Mouse (Mus musculus): ENCODE measurements around the gene Copb2. TPM values are rescaled to one million over a fixed set of nuclear protein-coding genes. Genes with fewer than 3 reads are reported as not detected.

Gene Copb2
- total RNA-seq (2021), result 10 to 100 TPM; 90.3 to 91.9 TPM

DNA sequence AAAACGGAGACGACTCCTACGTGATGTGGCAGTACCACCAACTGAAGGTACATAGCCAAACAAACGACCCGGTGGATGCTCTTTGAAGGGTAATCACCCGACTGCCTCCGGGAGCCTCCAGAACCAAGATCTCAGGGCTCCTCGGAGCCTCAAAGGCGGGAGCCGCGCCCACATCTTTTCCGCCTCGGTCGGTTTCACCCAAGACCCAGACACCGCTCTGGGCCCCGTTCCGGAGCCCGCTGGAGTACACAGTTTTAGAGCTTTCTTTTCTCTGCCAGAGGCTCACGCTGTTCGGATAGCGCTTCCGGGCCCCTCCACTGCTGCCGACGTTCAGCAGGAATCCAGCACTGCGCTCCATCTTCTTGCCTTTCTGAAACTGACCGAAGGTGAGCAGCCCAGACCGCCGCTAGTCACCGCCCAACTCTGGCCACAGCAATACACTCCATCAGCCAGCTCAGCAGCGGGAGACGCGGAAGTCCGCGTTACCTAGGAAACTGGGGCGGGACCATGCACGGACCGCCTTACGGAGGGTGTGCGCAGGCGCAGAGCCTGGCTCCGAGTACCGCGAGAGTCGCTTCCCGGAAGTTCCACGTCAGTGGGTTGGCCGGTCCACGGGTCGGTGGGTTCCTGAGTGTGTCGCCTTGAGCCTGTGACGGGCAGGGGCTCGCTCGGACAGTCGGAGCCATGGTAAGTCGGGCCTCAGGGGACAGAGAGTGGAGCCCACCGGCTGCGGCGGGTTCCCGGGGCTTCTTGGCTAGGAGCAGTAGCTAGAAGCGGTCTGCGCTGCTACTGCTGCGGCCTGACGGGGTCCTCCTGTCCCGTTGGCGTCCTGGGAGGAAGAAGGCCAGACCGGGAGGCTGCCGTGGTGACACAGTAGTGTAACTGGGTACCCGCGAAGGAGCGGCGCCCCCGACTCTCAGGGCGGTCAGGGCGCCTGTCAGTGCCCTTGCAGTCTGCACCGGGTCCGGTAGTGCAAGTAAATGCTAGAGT lies at the start of gene Copb2:
Gene Copb2, plus strand, starts transcription at position 585 of the 990 bp plus-strand sequence.
- DNase-seq, result peak; percentile 97 to 98

DNA sequence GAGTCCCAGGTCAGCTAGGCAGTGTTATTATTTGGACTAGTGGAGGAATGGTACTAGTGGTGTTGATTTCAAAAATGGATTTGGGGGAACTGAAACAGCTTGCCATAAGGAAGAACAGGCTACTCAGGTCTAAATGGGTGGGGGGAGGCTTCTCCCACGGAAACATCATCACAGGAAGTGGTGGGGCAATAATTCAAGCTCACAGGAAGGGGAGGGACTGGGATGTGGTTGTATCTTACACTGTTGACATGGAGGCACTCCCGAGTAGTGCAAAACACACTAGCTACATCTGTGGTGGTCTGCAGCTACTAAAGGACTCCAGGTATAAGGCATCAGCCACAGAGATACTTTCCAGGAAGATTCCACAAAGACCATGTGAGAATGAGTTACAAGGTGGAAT lies 39.6 kb upstream of the Copb2 start:
- no peak for DNase-seq

DNA sequence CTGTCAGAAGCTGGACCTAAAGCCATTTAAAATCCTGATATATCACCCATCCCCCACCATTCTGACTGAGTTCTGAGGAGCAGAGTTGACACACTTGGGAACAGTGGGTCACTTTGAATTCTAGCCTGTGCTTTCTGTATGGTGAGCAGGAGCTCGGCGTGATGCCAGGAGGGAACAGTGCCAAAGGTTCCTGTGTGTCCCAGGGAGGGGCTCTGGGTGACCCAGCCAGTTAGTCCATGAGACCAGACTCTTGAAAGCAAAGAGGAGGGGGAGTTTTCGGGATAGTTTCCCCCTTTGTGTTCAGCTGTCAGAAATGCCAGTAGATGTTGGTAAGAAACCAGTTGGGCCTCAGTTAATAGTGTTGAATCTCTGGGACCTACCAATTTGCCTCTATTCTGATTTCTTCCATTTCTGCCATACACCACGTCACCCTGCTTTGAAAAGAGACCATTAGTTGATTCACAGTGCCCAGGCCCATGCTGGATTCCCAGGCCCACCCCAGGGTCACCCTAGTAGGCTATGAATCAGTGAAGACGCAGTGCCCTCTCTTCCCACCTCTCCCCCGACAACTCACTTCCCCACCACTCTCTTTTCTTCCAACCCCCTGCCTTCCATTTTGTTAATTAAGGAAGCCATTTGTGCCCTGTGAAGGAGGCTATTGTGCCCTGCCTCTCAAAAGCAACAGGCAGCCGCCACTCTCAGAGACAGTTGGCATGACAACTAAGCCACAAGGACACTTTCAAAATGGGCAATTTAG lies 38.6 kb upstream of the Copb2 start:
- DNase-seq, result peak in 1 of 2 experiments; percentile 12

DNA sequence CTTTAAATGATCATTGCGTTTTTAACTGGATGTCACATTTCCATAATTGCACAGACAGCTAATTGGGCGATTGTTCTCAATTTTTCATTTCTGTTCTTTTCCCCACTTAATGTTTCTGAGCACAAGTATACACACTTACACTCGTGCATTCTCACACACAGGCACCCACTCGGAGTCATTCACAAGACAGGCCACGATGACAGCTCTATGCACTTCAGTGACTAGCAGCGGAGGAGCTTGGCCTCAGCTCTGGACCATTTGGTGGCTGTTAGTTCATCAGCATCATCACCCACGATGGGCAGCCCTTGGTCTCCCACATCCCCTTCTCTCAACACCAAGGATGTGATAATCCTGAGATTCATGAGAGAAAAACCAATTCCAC lies 38.0 kb upstream of the Copb2 start:
- no peak for DNase-seq

DNA sequence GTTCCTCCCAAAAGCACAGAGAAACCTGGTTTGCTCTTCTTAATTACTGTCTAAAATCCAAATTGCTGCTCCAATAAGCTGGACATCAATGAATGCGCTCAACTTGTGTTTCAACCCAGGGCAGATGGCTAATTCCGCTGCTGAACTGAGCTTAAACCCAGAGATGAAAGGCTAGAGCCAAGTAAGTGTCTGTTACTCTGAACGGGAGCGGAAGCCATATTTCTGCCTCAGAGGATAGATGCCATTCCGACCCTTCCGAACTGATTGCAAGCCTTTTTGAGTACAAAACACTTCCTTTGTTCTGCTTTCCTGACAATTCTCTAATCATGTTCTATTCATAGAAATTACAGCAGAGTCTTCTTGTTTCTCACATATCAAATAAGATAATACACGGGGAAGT lies 36.3 kb upstream of the Copb2 start:
- DNase-seq, result no peak

DNA sequence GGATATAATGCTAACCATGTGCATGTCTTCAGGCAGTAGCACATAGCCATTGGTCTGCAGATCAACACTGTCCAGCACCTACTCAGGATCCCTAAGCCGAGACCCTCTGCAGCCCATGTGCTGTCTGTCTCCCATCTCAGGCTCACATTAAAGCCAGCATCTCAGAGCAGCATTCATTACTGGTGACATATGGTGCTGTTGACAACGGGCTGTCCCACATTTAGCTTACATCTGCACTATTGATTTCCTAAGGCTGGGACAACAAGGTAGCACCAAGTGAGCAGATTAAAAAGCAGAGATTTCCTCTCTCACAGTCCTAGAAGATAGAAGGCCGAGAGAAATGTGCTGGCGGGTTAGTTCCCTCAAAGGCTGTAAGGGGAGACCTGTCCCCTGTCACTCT lies 33.7 kb upstream of the Copb2 start:
- peak; percentile 10 to 31 for DNase-seq

DNA sequence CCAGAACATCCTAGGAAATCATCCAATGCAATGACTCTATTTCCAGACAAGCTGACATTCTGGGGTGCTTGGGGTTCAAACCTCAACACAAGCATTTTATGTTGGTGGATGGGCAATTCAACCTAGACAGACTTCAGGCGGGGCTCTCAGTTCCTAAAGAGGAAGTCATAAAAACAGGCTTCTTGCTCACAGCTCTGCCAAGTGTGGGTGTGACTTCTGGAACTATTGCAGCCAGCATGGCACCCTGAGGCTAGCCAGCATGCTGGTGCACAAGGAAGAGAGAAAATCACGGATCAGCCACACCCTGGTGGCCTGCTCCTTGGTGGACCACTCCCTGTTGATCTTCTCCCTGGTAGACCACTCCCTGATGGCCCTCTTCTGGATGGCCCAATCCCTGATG lies 32.5 kb upstream of the Copb2 start:
- DNase-seq, result no peak

DNA sequence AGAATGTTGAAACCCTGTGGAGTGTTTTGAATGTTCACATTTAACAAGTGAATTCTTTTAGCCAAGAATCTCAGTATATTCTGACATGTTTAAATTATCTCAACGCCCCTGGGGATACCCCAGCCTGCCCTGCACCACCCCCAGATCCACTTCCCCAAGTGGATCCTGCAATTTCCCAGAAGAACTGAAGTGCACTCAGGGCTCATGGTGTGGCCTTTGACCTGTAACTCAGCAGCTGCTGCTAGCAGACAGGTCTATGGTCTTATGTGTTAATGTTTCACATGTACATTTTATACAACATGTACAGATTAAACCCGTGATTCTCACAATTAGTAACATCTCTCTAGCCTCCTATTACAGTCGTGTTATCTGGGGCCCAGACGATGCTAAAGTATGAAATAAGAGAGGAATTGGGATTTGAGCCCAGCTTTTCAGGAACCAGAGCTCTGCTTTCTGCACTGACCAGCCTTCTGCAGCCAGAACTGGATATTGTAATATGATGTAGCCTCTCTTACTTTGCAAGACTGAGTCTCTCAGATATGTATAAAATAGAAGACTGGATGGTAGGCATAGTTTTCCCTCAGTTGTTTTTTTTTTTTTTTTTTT lies 28.7 kb upstream of the Copb2 start:
- no peak for DNase-seq

DNA sequence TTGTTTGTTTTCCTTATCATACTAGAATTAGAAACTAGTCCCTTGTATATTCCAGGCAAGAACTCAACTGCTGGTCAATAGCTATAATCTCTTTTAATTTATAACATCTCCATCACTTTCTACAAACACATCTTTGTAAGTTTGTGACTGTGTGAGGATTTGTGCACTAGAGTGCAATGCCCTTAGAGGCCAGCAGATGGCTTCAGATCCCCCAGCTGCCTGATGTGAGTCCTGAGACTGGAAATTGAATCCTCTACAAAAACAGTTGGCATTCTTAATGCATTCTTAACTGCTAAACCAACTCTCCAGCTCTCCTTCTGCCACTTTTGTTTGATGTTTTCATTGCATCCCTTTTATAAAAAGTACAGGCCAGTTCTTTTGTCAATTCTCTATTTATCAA lies 27.8 kb upstream of the Copb2 start:
- DNase-seq, result no peak

DNA sequence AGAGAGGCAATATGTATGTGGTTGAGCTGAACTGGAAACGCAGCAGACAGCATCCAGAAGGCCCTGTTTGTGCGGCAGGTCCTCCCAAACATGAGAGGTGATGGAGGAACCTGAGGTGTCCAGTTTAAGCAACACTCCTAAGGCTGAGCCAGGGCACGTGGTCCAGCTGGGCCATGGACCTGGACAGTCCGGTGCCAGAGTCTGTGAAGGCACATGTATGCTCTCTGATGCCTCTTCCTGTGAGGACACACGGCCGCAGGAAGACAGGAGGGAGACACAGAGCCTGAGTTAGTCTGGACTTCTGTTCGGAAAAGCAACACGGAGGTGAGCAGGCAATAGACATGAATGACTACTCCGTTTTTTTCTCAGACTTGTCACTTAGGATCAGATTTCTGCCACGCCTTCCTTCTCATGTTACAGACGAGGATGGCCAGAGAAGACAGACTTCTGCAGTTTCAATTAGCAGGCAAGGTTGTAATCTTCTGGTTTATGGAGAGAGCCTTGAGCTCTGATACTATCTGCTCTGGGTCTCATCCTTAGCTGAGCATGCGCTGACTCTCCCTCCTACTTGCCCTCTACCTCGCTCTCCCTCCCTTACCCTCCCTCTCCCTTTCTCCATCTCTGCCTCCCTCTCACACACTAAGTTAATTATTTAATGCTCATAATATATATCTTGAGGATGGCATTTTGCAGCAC lies 25.4 kb upstream of the Copb2 start:
- no peak for DNase-seq

DNA sequence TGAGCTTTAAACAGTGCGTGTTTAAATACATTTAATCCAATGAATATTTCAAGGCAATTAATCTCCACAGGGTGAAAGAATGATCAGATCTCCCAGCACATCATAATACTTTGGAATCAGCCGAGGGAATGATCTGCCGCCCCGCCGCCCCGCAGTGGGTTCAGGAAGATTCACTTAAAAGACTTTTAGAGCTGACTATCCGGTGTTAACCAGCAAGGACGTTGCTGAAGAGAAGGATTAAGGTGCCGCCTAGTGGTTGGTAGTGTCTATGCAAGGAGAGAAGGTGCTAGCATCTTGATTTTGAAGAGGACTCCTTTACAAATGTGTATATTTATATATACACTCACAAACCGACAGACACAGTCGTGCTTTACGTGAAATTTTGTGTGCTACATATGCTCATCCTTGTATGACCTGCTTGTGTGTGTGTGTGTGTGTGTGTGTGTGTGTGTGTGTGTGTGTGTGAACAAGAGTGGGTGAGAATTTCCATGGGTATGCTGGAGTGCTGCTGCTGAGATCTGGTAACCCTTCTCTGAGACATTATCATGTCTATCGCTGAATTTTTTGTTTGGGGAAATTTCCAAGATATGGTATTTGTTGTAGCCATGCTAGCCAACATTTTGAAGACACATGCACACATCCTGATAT lies 24.7 kb upstream of the Copb2 start:
- DNase-seq, result peak; percentile 65 to 72

DNA sequence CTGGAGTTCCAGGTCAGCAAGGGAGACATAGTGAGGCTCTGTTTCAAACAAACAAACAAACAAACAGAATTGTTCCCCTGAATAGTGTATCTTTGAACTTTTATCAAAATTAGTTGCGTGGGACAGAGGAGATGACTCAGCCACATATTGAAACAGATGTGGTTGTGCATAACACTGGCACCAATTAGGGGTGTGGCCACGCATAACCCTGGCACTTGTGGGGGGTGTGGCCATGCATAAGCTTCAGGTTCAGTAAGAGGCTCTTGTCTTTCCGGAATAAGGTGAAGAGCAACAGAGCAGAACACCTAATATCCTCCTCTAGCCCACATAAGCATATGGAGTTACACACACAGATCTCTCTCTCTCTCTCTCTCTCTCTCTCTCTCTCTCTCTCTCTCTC lies 19.5 kb upstream of the Copb2 start:
- DNase-seq, result no peak

DNA sequence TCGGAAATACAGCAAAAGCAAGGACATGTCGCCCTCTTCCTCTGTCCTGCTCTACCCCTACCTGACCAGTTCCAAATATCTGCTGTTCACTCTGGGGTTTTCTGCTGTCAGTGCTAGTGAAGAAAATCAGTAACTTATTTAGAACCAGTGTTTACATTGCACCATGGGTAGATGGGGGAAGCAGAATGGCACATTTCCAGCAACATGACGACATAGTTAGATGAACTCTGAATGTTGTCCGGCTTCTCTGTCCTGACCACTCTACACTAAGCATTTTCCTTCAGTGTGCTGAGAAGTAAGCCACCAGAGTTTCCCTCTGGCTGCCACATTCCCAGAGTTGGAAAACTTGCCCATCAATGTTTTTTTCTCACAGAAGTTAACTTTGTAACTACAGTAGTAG lies 20.3 kb downstream of the Copb2 start:
- no peak for DNase-seq

DNA sequence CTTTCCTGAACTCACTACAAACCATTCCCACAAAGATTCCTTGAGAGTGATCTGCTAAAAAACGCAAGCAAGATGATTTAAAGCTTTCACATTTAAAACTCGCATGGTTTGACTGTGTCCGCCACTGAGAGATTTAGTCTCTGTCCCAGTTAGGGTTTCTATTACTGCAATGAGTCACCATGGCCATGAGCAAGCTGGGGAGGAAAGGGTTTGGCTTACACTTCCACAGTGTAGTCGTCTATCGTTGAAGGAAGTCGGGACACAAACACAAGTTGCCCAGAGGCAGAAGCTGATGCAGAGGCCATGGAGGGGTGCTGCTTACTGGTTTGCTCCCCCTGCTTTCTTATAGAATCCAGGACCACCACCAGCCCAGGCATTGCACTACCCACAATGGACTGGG lies 36.6 kb downstream of the Copb2 start:
- no peak for DNase-seq

DNA sequence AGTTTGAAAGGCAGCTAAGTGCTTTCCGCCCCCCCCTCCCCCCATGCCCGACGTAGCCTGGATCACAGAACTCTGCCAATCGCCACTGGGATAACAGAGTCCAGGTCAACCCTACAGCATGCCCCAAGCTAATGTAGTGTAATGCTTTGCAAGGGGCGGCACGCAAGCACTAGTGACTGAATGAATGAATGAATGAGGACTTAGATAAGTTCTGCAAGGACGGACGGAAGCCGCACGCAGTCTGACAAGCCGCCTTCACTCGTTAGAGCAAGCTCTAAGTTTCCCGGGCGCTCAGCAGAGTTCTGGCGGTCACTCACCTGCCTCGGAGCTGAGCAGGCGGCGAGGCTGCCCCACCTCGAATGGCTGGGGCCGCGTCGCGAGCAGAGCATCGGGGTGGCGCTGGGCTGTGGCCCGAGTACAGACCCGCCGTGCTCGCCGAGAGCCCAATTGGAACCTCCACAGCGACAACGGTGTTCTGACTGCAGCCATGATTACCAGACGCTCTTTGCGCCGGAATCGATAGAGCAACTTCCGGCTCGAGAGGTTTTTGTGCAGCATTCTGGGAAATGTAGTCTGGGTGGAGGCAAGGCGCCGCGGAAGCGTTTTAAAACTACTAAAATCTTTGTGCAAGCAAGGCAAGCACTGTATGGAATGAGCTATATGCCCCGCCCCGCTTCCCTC lies 37.8 kb downstream of the Copb2 start, which contains the start of gene Mrps22:
Gene Mrps22, minus strand, starts transcription at position 505 of the 681 bp plus-strand sequence.
- DNase-seq, result peak; percentile 73 to 79

DNA sequence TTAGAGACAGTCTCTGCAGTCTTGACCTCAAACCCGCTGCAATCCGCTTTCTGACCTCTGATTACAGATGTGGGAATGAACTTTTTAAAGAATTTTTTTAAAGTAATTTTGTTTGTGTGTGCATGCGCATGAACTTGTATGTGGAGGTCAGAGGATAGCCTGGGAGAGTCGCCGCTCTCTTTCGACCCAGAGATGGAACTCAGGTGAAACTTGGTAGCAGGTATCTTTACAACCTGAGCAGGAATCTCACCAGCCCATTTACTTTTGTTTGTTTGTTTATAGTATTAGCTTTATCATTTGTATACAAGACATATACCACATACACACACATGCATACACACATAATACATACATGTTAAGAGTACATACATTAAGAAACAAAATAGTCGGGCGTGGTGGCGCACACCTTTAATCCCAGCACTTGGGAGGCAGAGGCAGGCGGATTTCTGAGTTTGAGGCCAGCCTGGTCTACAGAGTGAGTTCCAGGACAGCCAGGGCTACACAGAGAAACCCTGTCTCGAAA lies 38.4 kb downstream of the Copb2 start:
- no peak for DNase-seq

DNA sequence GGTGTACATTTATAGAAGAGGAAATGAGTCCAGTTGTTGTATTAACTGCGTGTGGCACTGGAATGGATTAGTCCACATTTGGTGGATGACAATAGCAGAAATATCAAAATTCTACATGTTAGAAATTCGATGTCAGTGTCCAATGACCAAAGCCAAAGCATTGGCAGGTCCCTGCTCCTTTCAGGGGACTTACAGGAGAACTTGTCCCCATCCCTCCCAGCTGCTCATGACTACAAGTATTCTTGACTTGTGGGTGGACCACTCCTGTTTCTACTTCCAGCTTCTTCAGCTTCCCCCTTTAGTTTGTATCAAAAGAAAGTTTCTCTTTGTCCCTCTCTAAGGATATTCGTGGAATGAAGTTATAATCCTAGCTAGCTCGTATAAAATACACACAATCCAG lies 41.4 kb downstream of the Copb2 start:
- DNase-seq, result no peak

DNA sequence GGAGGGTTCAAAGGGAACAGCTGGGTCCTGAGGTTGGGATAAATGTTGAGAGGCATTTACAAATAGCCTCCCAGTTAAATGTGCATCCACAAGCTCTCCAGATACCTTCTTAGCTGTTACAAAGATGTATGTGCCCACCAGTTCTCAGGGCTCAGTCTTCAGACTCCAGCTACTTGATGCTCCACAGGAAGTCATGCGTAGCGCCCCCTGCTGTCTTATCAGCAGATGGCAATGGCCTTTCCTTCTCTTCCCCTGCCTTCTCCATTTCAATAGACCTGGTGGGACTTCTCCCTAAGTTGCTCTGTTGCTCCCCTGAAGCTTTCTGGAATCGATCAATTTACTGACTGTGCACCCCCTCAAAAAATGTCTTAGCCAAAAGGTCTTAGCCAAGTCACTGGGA lies 65.0 kb downstream of the Copb2 start:
- no peak for DNase-seq

DNA sequence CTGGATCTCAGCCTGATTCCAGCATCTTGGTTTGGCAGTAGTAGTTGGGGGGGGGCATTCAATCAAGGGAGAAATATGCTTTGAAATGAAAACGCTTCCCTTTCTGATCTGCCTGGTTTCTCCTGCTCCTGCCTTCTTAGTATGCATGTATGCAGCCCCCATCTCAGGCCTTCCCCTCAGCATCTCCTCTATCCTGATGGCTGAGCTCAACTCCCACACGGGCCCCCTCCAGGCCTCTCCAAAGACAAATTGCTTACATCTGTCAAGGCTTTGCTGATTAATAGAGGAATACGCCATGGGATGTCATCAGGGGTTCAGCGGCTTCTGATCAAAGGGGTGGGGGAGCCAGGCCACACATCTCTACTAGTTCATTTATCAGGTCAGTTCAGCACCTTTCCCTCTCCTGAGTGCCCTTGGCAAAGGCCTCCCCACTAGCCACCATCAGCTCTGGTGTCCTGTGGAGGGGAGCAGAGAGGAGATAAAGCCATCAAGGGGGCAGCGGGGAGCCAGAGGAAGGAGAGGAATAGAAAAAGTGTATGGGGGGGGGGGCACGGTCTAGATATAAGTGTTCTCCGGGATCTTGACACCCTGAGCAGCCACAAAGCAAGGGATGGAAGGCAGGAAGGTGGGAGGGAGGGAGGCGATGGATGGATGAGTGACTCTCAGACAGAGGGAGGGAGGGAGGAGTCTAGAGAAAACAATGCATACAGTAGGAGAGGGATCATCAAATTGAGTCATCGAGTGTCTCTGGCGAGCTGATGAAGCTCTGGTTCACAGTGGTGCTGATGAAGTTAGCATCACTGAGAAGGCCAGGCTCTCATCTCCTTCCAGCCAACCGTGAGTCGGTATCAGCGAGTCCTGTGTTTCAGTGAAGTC lies 70.0 kb downstream of the Copb2 start:
- DNase-seq, result no peak
